Mouse (Mus musculus) kidney, embryonic 16.5 days (tissue): Measurements from ENCODE around the gene Ezr. TPM values are rescaled to one million over a fixed set of nuclear protein-coding genes. Genes with fewer than 3 reads are reported as not detected.
"Not testable (repeated sequence)": the region's sequence is repeated elsewhere in the genome, so short reads cannot be mapped to it uniquely, and the experiment has no call there.

Source experiments
- ATAC-seq: fragments of 200-750 bp; cut with Nextera tagmentation; 2 replicates; pipeline ENCODE4 v1.8.0; 2017; ENCODE audit warnings: moderate TSS enrichment; ENCODE audit not compliant: low FRiP score, low TSS enrichment
- H3K27ac ChIP-seq: fragments of 300-500 bp; sonication (generic); 2 replicates; pipeline ENCODE4 v1.5.1; 2014; ENCODE audit warnings: low read length
- H3K27me3 ChIP-seq: fragments of 300-500 bp; sonication (generic); 2 replicates; pipeline ENCODE4 v1.6.1; 2014; ENCODE audit warnings: low read length, control low read depth, mixed read lengths; ENCODE audit not compliant: insufficient read depth
- H3K36me3 ChIP-seq: fragments of 300-500 bp; sonication (generic); 2 replicates; pipeline ENCODE4 v1.6.1; 2014; ENCODE audit warnings: low read length, control low read depth, mixed read lengths; ENCODE audit not compliant: insufficient read depth
- H3K4me1 ChIP-seq: fragments of 300-500 bp; sonication (generic); 2 replicates; pipeline ENCODE4 v1.6.1; 2014; ENCODE audit warnings: low read length, control low read depth, mixed read lengths; ENCODE audit not compliant: insufficient read depth
- H3K4me2 ChIP-seq: fragments of 300-500 bp; sonication (generic); replicated peaks from 2 replicates; pipeline ENCODE4 v1.6.1; 2014; ENCODE audit warnings: low read depth, low read length
- H3K4me3 ChIP-seq: fragments of 300-500 bp; sonication (generic); 2 replicates; pipeline ENCODE4 v1.5.1; 2014; ENCODE audit warnings: mild to moderate bottlenecking, low read length
- H3K9ac ChIP-seq: fragments of 300-500 bp; sonication (generic); replicated peaks from 2 replicates; pipeline ENCODE4 v1.6.1; 2014; ENCODE audit warnings: low read length
- H3K9me3 ChIP-seq: fragments of 300-500 bp; sonication (generic); 2 replicates; pipeline ENCODE4 v1.6.1; 2016; ENCODE audit warnings: low read length, control low read depth
- WGBS: fragments of 180-500 bp; shearing (Covaris S2); extraction: QIAGEN DNeasy Blood & Tissue Kit; methylation state at CpG from one replicate; pipeline ENCODE4 v1.1.7; 2014; 5-methylcytosine and 5-hydroxymethylcytosine counted together
- polyA plus RNA-seq: library from polyadenylated mRNA; unstranded; fragments of >200 nt; fragmentation: Nextera tagmentation; extraction: Ambion mirVana; gene quantifications from 2 replicates; pipeline ENCODE4 v1.2.1, GENCODE M21; 2015

The Ezr gene
- polyA plus RNA-seq, 1 experiment from 2014 or later = 248 TPM

DNA sequence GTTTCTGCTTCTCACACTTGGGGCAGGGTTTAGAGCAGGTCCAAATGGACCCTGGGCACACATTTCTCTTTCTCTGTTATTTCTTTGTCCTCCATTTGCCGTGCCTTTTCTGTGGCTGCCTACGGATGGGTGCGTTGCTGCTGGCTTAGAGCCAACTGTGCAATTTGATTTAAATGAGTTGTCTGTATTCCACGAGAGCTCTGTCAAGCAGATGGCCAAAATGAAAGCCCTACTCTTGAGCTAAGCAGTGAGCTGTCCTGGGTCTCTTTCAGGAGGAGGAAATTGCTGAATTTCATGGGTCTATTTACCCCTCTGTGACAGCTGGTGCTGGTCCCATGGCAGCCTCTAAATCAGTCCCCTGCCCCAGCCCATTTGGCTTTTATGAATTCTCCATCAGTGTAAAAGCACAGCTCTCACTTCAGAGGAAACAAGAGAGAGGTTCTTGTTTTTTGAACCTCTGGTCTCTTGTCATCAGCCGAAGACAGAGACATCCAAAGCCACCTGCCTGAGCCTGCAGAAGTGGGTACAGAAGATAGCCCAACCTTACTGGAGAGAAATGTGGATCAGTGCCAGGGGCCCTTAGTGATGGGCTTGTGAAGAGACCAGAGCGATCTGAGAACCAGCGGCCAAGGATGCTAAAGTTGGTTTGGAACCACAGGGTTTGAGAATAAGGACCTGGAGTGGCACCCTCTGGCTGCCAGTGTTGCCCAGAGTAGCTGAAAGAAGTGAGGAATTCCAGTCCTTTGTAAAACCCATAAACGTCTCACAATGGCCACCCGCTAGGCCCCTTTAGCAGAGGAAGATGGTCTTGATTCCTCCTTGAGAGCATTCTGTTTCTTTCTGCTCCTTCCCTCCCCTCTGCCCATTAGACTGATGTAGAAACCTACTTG lies 79.0 kb downstream of the Ezr start:
- 41% methylated on average over 6 of the region's 9 CpGs for WGBS
- H3K4me2 ChIP-seq, H3K27me3 ChIP-seq, H3K4me3 ChIP-seq, H3K9ac ChIP-seq, H3K9me3 ChIP-seq, H3K4me1 ChIP-seq, H3K36me3 ChIP-seq, ATAC-seq, H3K27ac ChIP-seq: not testable (repeated sequence)

DNA sequence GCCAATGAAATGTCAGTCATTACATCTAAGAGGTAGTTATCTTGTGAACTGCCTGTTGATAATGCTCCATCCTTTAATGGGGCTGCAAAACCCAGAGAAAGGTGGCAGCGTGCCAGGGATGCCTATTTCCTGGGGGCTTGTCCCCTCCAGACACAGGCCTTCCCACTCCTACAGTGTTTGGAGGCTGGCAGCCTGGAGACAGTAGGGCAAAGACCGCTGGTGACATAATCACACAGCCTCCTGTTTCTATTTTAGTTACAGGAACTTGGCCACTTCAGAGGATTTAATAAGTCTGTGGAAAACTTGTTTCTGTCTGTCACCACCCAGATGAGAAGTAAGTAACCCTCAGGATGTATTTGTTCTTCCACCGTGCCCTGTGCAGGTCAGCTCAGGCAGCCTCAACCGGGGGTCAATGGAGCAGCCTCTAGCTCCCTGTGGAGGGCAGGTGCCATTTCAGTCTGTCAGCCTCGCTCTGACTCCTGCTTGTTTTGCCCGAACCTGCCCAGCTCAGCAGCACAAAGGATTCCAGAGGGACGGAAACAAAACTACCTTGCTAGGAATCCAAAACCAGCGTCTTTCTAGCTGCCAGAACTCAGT lies 79.9 kb downstream of the Ezr start:
- H3K9me3 ChIP-seq, H3K9ac ChIP-seq, H3K4me1 ChIP-seq, H3K27ac ChIP-seq, ATAC-seq, H3K36me3 ChIP-seq, H3K4me3 ChIP-seq, H3K4me2 ChIP-seq, H3K27me3 ChIP-seq: not testable (repeated sequence)
- WGBS = 66% methylated on average over 2 of the region's 8 CpGs

DNA sequence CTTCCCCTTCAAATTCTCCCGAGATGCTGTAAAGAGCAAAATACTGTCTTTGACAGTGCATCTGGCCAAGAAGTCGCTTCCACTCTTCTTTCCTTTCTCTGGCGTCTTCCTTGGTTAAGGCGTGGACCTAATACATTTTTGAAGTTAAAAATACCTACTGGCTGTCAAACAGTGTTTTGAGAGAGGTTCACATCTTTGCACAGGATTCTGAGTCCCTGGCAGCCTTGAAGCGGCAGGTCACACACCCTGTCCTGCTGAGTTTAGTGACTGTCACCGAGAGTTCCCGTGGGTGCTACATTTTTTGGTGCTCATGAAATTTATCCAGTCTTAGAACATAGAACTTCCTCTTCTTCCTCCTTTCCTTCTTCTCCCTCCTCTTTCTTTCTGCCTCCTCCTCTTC lies 82.5 kb downstream of the Ezr start:
- not testable (repeated sequence) for H3K9me3 ChIP-seq, H3K9ac ChIP-seq, H3K27ac ChIP-seq, H3K4me3 ChIP-seq, H3K36me3 ChIP-seq, H3K4me1 ChIP-seq, H3K4me2 ChIP-seq, ATAC-seq, H3K27me3 ChIP-seq
- 69% methylated on average over 3 of the region's 7 CpGs for WGBS

DNA sequence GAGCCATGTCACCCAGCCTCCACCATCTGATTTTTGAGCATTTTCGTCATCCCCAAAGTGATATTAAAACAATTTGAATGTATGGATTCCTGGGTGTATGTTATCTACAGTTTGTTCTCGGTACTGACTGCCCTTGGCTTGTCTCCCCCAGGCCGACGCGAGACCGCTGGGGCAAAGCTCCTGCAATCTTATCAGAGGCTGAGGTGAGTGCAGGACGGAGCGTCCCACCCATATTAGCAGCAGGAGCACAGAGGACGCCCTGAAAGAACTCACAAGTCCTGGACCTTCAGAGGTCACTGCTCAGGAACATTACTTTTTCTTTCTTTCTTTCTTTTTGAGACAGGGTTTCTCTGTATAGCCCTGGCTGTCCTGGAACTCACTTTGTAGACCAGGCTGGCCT lies 83.1 kb downstream of the Ezr start:
- 90% methylated on average over 8 of the region's 9 CpGs for WGBS
- H3K9ac ChIP-seq, H3K4me3 ChIP-seq, H3K9me3 ChIP-seq, H3K4me2 ChIP-seq, H3K36me3 ChIP-seq, ATAC-seq, H3K27ac ChIP-seq, H3K4me1 ChIP-seq, H3K27me3 ChIP-seq: not testable (repeated sequence)

DNA sequence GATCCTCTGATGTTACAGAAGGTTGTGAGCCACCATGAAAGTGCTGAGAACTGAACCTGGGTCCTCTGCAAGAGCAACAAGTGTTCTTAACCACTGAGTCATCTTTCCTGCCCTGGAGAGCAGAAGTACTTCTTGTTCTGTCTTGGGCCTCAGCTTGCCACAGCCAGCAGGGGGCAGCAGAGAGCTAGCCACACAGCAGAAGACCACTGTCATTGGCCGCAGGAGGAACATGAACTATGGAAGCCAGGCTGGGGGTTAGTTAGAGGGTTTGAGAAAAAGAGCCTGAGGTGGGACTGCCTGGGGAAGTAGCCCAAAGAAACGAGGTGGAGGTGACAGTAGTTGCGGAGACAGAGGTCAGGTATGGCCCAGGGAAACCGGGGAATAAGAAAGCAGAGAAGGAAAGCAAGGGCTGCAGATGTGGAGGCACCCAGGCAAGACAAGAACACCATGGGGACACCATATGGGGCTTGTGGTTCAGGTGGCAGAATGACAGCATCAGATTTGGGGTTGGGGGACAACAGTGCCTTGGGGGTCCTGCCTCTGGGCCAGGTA lies 85.3 kb downstream of the Ezr start:
- H3K27ac ChIP-seq, H3K9me3 ChIP-seq, H3K36me3 ChIP-seq, H3K4me1 ChIP-seq, H3K9ac ChIP-seq, H3K4me3 ChIP-seq, H3K4me2 ChIP-seq, H3K27me3 ChIP-seq: not testable (repeated sequence)
- WGBS = 49% methylated on average over 2 of the region's 4 CpGs
- peak; percentile 69; the same call in 1 of the 2 replicates for ATAC-seq

DNA sequence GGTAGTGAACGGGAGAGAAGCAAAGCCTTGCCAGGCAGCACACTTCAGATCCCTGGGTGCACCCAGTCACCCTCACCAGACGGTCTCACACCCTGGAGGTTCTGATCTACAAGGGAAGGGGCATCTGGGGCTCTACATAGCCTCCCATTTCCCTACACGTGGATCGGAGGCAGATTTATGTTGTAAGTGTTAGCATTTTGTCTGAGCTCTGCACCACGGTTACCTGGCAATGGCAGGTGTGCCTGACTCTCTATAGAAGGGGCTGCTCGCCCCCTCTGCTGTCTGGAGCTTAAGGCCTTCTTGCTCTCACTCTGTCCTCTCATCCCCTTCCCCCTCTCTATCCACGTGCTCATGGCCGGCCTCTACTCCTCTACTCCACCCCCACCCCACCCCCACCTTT lies 86.1 kb downstream of the Ezr start:
- not testable (repeated sequence) for H3K9me3 ChIP-seq, H3K4me2 ChIP-seq, ATAC-seq, H3K27ac ChIP-seq, H3K4me3 ChIP-seq, H3K27me3 ChIP-seq, H3K36me3 ChIP-seq, H3K9ac ChIP-seq, H3K4me1 ChIP-seq
- WGBS = 57% methylated on average over 7 of the region's 8 CpGs

DNA sequence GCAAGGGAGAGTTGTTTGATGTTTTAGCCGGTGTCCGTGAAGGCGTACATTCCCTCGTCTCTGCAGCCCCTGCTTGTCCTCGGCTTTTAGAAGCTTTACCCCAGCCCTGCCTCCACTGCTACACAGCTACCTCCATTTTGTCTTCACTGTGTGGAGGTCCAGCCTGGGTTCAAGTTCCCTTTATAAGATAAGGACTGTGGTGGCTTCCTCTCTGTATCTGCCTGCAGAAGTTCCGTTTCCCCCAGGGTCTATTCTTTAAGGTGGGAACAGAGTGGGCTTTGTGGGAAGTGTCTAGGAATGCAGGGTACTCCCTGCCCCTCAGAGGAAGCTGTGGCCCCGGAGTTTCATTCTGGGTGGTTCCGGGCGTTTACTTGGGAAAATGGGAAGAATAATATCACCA lies 86.9 kb downstream of the Ezr start:
- H3K4me2 ChIP-seq, H3K9me3 ChIP-seq, H3K9ac ChIP-seq, H3K36me3 ChIP-seq, H3K4me3 ChIP-seq, H3K27me3 ChIP-seq, H3K27ac ChIP-seq, H3K4me1 ChIP-seq, ATAC-seq: not testable (repeated sequence)
- 74% methylated on average over 9 of the region's 9 CpGs for WGBS

DNA sequence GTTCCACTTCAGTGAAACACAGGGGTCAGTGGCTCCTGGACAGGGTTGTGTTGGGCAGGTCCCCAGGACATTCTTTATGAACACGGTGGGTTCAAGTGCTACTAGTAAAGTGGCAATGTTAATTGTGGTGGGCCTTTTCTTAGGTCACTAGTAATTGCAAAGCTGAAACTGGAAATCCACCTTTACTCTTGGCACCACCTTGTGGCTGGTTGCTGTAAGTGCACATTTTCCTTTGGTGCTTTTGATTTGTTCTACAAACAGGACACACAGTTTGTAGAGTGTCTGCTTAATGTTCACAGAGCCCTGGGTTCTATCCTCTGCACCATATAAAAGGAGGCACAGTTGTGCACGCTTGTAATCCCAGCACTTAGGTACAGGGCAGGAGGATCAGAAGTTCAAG lies 91.0 kb downstream of the Ezr start:
- H3K27ac ChIP-seq, H3K4me1 ChIP-seq, H3K36me3 ChIP-seq, H3K4me2 ChIP-seq, H3K27me3 ChIP-seq, H3K9me3 ChIP-seq, H3K9ac ChIP-seq, H3K4me3 ChIP-seq, ATAC-seq: not testable (repeated sequence)
- 17% methylated on average over 2 of the region's 2 CpGs for whole genome bisulfite sequencing

DNA sequence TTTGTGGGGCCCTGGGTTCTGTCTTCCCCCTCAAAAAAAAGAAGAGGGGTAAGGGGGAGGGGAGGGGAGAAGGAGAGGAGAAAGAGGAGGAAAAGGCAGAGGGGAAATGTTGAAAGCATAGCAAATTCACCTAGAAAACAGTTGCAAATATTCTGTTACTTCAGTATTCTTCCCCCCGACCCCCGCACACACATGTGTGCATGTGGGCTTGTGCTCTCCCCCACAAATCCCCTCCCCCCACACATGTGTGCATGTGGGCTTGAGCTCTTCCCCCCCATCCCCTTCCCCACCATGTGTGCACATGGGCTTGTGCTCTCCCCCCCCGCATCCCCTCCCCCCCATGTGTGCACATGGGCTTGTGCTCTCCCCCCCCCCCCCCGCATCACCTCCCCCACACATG lies 93.2 kb downstream of the Ezr start:
- not testable (repeated sequence) for H3K9me3 ChIP-seq, H3K27me3 ChIP-seq, H3K4me1 ChIP-seq, H3K36me3 ChIP-seq, H3K4me3 ChIP-seq, H3K27ac ChIP-seq, H3K9ac ChIP-seq, ATAC-seq, H3K4me2 ChIP-seq
- 97% methylated on average over 2 of the region's 4 CpGs for WGBS
